Mouse (Mus musculus): ENCODE measurements around the gene Ralbp1. TPM values are rescaled to one million over a fixed set of nuclear protein-coding genes. Genes with fewer than 3 reads are reported as not detected.

The Ralbp1 gene
- polyA plus RNA-seq, 1 experiment from 2014 or later, result 74.2 TPM

DNA sequence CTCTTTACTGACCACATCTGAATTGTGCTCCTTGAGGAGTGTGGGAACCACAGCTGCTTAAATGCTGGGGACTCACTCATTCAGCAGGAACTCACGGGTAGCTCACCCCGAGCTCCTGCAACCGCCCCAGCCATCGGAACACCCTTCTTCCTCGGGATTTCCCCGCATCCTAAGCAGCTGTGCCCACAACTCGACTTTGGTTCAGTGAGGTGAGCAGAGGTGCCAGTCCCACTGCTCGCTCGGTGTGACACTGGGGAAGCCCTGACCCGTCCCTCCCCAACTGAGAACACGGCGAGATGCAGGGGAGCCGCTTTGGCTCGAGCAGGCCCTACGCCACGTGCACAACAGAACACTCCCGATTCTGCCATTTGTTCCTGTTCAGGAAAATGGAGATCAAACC is 35.1 kb downstream of the Ralbp1 start:
- 91% methylated on average over 17 of the region's 17 CpGs for WGBS
- no peak for ATAC-seq (replicated peaks; ENCODE audit: low FRiP score, low read depth)
- H3K36me3 ChIP-seq (ENCODE audit: insufficient read depth, low read length), result peaks cover 37% of the 10 kb centered on the region; the same call in 1 of the 2 replicates

DNA sequence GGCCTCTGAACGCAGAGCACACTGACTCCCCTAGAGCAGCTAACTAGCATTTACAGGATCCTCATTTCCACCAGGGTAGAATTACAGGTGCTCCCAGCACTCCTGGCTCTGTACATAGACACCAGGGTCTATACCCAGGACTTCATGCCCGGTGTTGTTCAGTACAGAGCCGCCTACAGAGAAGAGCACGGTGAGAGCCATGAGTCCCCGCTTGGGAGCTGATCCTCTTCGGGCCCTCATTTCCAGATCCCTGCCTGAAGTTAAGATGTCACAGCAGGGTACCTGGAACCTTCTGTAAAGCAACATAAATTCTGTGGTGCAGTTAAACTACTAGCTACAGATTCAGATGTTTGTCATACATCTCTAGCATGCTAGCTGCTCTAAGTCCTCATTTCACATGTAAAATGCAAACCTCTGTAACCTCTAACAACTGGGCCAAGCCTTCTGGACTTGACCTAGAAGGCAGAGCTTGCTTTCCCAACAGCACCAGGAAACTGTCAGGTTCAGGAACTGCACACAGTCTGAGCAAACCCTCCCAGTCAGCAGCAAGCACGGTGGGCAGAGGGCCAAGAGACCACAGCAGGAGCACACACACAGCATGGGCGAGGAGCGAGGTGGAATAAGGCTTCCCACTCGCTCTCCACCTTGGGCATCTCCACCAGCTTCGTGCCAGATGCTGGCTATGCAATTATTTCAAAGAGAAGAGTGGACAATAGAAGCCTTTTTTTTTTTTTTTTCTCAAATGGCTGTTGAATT is 37.7 kb downstream of the Ralbp1 start:
- no peak for ATAC-seq (replicated peaks; ENCODE audit: low FRiP score, low read depth)
- H3K4me3 ChIP-seq (replicated peaks; ENCODE audit: low read depth, low read length), result no peak overlapping the region
- WGBS, result 86% methylated on average over 11 of the region's 11 CpGs
- H3K4me1 ChIP-seq (replicated peaks; ENCODE audit: insufficient read depth, low read length), result no peaks in the 10 kb centered on the region
- TF ChIP-seq CTCF (IDR thresholded peaks at IDR 0.05; ENCODE audit: low read depth), result no peak
- peak; percentile 24 for DNase-seq (ENCODE audit: low spot score)
- H3K27me3 ChIP-seq (ENCODE audit: insufficient read depth, low read length), result no peaks in the 10 kb centered on the region
- H3K36me3 ChIP-seq (ENCODE audit: insufficient read depth, low read length), result peaks cover 38% of the 10 kb centered on the region; the same call in 1 of the 2 replicates
- 0 out of 2 replicates have a peak overlapping the region, but pooled peaks have one; percentile 2 for H3K27ac ChIP-seq
- no peak overlapping the region for H3K9ac ChIP-seq (ENCODE audit: low read depth, low read length)
- no peak overlapping the region for H3K4me2 ChIP-seq (ENCODE audit: low read length)
- H3K9me3 ChIP-seq (replicated peaks; ENCODE audit: low read length), result no peaks in the 10 kb centered on the region

More for the DNA sequence above, 35.1 kb downstream of the Ralbp1 start:
- H3K9me3 ChIP-seq (replicated peaks; ENCODE audit: low read length), result no peaks in the 10 kb centered on the region
- H3K9ac ChIP-seq (ENCODE audit: low read depth, low read length), result no peak overlapping the region
- no peak overlapping the region for H3K27ac ChIP-seq
- no peaks in the 10 kb centered on the region for H3K27me3 ChIP-seq (ENCODE audit: insufficient read depth, low read length)
- no peak for TF ChIP-seq CTCF (IDR thresholded peaks at IDR 0.05; ENCODE audit: low read depth)
- no peaks in the 10 kb centered on the region for H3K4me1 ChIP-seq (replicated peaks; ENCODE audit: insufficient read depth, low read length)
- DNase-seq (ENCODE audit: low spot score), result no peak
- no peak overlapping the region for H3K4me3 ChIP-seq (replicated peaks; ENCODE audit: low read depth, low read length)
- no peak overlapping the region for H3K4me2 ChIP-seq (ENCODE audit: low read length)

DNA sequence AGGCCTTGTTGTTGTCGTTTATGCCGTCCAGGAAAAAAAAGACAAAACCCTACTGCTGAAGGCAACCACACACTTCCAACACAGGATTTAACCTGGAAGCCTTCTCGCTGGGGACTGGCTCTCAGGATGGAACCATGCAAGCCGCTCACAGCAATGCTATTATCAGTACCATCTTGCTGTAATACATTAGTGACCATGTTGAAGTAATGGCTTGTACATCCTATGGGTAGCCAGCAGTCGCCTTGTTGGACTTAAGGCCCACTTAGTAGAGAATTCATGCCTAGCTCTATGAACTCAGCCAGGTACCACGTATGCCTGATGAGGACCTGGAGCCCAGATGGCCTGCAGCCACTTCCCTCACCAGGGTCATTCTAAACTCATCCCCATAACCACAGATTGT is 40.2 kb downstream of the Ralbp1 start:
- DNase-seq (ENCODE audit: low spot score) (no peak), ATAC-seq (replicated peaks; ENCODE audit: low FRiP score, low read depth) (no peak)
- 90% methylated on average over 6 of the region's 6 CpGs for WGBS
- Histone ChIP-seq H3K9ac (ENCODE audit: low read depth, low read length) (no peak overlapping the region), H3K27ac (no peak overlapping the region), H3K9me3 (replicated peaks; ENCODE audit: low read length) (no peaks in the 10 kb centered on the region), H3K4me3 (replicated peaks; ENCODE audit: low read depth, low read length) (no peak overlapping the region), H3K36me3 (ENCODE audit: insufficient read depth, low read length) (peaks cover 37% of the 10 kb centered on the region), H3K27me3 (ENCODE audit: insufficient read depth, low read length) (no peaks in the 10 kb centered on the region), H3K4me2 (ENCODE audit: low read length) (no peak overlapping the region), H3K4me1 (replicated peaks; ENCODE audit: insufficient read depth, low read length) (no peaks in the 10 kb centered on the region)
- no peak for TF ChIP-seq CTCF (IDR thresholded peaks at IDR 0.05; ENCODE audit: low read depth)

DNA sequence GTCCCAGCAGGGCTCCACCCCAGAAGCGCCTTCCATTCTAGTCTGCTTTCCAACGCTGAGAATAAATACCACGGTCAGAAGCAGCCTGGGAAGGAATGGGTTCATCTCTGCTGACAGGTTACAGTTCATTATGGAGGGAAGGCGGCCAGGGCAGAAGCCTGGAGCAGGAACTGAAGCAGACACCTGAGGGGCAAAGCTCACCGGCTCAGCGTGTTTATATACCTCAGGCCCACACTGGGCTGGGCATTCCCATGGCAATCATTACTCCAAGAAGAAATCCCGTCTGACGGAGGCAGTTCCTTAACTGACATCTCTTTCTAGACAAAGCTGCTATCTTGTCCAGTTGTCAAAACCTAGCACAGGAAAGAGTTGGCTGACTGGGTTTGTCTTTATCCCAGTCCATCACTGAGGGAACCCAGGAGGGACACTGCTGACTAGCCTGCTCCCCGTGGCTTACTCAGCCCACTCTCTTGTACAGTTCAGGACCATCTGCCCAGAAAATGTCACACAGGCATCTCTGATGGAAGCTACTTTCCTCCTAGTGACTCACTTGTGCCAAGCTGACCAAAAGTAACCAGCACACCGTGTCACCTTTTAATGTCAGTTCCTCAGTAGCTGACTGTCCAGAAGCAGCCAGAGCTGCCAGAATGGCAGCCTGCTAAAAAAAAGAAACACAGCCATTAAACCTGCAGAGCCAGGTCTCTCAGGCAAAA is 42.8 kb downstream of the Ralbp1 start:
- no peak for TF ChIP-seq CTCF (IDR thresholded peaks at IDR 0.05; ENCODE audit: low read depth)
- H3K27ac ChIP-seq, result no peak overlapping the region
- ATAC-seq (replicated peaks; ENCODE audit: low FRiP score, low read depth) (peak; percentile 69), DNase-seq (ENCODE audit: low spot score) (no peak)
- H3K27me3 ChIP-seq (ENCODE audit: insufficient read depth, low read length), result no peaks in the 10 kb centered on the region
- no peak overlapping the region for H3K9ac ChIP-seq (ENCODE audit: low read depth, low read length)
- H3K4me3 ChIP-seq (replicated peaks; ENCODE audit: low read depth, low read length), result no peak overlapping the region
- peaks cover 44% of the 10 kb centered on the region for H3K36me3 ChIP-seq (ENCODE audit: insufficient read depth, low read length)
- H3K9me3 ChIP-seq (replicated peaks; ENCODE audit: low read length), result no peaks in the 10 kb centered on the region
- 74% methylated on average over 10 of the region's 10 CpGs for WGBS
- no peak overlapping the region for H3K4me2 ChIP-seq (ENCODE audit: low read length)
- no peaks in the 10 kb centered on the region for H3K4me1 ChIP-seq (replicated peaks; ENCODE audit: insufficient read depth, low read length)

DNA sequence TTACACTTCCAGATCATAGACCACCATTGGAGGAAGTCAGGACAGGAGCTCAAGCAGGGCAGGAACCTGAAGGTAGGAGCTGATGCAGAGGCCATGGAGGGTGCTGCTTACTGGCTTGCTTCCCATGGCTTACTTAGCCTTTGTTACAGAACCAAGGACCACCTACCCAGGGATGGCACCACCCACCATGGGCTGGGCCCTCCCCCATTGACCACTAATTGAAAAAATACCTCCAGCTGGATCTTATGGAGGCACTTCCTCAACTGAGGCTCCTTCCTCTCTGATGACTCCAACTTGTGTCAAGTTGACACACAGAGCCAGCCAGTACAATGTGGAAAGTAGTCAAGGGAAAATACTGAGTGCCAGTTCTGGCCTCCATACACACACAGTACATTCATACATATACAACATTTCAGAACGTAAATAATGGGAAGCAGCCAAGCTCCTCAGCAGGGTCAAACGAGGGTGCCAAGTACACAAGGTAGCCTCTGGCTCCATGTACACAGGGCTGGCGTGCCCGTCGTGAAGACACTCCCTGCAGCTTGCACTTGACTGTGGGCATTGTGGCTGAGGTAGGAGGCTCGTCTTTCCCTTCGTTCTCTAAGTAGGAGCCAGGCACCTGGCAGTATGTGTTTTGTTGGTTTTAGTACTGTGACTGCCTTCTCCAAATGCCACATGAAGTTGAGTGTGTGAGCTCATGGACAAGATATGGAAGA is 45.9 kb downstream of the Ralbp1 start:
- H3K4me2 ChIP-seq (ENCODE audit: low read length), result no peak overlapping the region
- no peak for ATAC-seq (replicated peaks; ENCODE audit: low FRiP score, low read depth)
- peaks cover 63% of the 10 kb centered on the region for H3K36me3 ChIP-seq (ENCODE audit: insufficient read depth, low read length)
- H3K9me3 ChIP-seq (replicated peaks; ENCODE audit: low read length), result no peaks in the 10 kb centered on the region
- no peak overlapping the region for H3K4me3 ChIP-seq (replicated peaks; ENCODE audit: low read depth, low read length)
- no peak overlapping the region for H3K9ac ChIP-seq (ENCODE audit: low read depth, low read length)
- no peaks in the 10 kb centered on the region for H3K4me1 ChIP-seq (replicated peaks; ENCODE audit: insufficient read depth, low read length)
- H3K27me3 ChIP-seq (ENCODE audit: insufficient read depth, low read length), result no peaks in the 10 kb centered on the region
- no peak for DNase-seq (ENCODE audit: low spot score)
- no peak for TF ChIP-seq CTCF (IDR thresholded peaks at IDR 0.05; ENCODE audit: low read depth)
- 91% methylated on average over 7 of the region's 7 CpGs for WGBS
- H3K27ac ChIP-seq, result no peak overlapping the region

DNA sequence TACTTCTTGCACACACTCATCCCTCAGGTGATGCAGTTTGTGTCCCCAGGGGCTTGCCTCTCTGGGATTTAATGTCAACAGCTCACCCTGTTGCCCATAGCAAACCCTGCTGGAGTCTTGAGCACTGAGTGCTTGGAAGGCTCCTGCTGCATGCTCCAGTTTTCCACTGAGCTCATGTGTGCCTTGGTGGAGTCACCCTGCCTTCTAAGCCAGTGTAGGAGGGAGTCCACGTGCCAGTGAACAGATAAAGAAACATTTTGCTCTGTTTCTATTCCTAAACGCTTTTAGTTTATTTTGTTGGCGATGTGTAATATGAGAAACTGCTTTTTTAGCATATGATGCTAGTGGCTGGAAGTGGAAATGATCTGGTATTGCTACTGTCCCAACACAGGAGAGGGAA is 48.9 kb downstream of the Ralbp1 start:
- H3K9me3 ChIP-seq (replicated peaks; ENCODE audit: low read length), result no peaks in the 10 kb centered on the region
- H3K27ac ChIP-seq, result no peak overlapping the region
- peaks cover 76% of the 10 kb centered on the region for H3K36me3 ChIP-seq (ENCODE audit: insufficient read depth, low read length)
- no peak overlapping the region for H3K9ac ChIP-seq (ENCODE audit: low read depth, low read length)
- H3K4me3 ChIP-seq (replicated peaks; ENCODE audit: low read depth, low read length), result no peak overlapping the region
- H3K27me3 ChIP-seq (ENCODE audit: insufficient read depth, low read length), result no peaks in the 10 kb centered on the region
- no peak overlapping the region for H3K4me2 ChIP-seq (ENCODE audit: low read length)
- 83% methylated on average over 3 of the region's 3 CpGs for WGBS
- no peaks in the 10 kb centered on the region for H3K4me1 ChIP-seq (replicated peaks; ENCODE audit: insufficient read depth, low read length)
- DNase-seq (ENCODE audit: low spot score) (no peak), ATAC-seq (replicated peaks; ENCODE audit: low FRiP score, low read depth) (no peak)
- no peak for TF ChIP-seq CTCF (IDR thresholded peaks at IDR 0.05; ENCODE audit: low read depth)

Measured in kidney, postnatal 0 days (tissue).